Mouse (Mus musculus) ES-Bruce4 (cell line): ENCODE measurements around the gene Sptb.

Source experiments
- CTCF ChIP-seq: IDR thresholded peaks from one replicate; pipeline ENCODE4 v1.8.1; 2011; ENCODE audit warnings: low read depth, low read length
- POLR2A ChIP-seq: IDR thresholded peaks from one replicate; pipeline ENCODE4 v1.8.1; 2011; ENCODE audit warnings: low read length; ENCODE audit not compliant: insufficient read depth

DNA sequence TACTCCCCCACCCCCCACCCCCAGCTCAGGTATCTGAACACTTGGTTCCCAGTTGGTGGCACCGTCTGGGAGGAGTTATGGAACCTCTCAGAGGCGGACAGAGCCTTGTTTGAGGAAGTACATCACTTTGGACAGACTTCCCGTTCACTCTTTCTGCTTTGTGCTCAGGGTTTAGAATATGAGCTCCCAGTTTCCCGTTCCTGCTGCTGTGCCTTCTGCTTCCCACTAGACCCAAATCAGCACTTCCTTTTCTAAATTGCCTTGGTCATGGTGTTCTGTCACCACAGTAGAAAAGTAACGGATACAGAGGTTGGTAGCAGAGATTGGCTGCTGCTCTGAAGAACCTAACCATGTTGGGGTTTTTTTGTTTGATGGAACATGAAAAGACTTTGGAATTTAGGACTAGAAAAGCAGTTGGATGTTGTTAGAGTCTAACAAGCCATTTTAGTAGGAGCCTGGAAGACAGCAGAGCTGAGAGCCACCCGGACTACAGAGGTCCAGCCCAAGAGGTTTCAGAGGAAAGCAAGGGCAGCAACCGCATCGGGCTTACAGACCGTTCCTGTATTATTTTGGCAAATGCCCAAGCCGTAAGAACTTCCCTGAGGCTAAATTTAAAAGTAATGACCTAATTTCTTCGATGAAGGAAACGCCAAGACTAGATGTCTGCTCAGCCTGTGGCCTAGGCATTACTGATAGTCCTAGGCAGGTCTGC, 95.3 kb downstream of the Sptb start:
- no peak for TF ChIP-seq POLR2A
- TF ChIP-seq CTCF = no peak
